Mouse (Mus musculus) left cerebral cortex, postnatal 25 days (tissue): ENCODE measurements around the gene Defb19. TPM values are rescaled to one million over a fixed set of nuclear protein-coding genes. Genes with fewer than 3 reads are reported as not detected.

Experiments
- total RNA-seq, 2 experiments: library from RNA; stranded (reverse); gene quantifications; 2 replicates each; pipeline ENCODE4 v1.2.3; 2021

Gene Defb19
- total RNA-seq, 2 experiments from 2014 or later: not detected

Other genes with a start within 250 kb of the Defb19 start
- gene Rbck1, start 247.7 kb downstream of the Defb19 start, total RNA-seq: 100 to 1,000 TPM; 101 to 117 TPM
- under 1 TPM; 0.66 to 0.76 TPM for gene Trib3, start 236.3 kb downstream of the Defb19 start, total RNA-seq
- gene Nrsn2, start 203.7 kb downstream of the Defb19 start, total RNA-seq: 10 to 100 TPM; 73.5 to 90.0 TPM
- 10 to 100 TPM; 14.0 to 15.6 TPM for gene Sox12, start 182.2 kb downstream of the Defb19 start, total RNA-seq
- gene Zcchc3, start 165.3 kb downstream of the Defb19 start, total RNA-seq: 1 to 10 TPM; 9.5 to 9.9 TPM
- 1 to 10 TPM; 2.1 to 2.2 TPM for gene 6820408C15Rik, start 164.7 kb downstream of the Defb19 start, total RNA-seq
- not detected for gene Defb23, start 115.7 kb downstream of the Defb19 start, total RNA-seq
- gene Defb20, start 103.2 kb downstream of the Defb19 start, total RNA-seq: not detected
- gene Defb22, start 90.2 kb downstream of the Defb19 start, total RNA-seq: not detected
- gene Defb26, start 68.6 kb downstream of the Defb19 start, total RNA-seq: not detected
- gene Defb28, start 62.1 kb downstream of the Defb19 start, total RNA-seq: not detected
- gene Defb29, start 40.2 kb downstream of the Defb19 start, total RNA-seq: not detected
- not detected for gene Gm17416, start 11.0 kb downstream of the Defb19 start, total RNA-seq
- not detected for gene Defb21, start 7.6 kb downstream of the Defb19 start, total RNA-seq
- gene Defb45, start 19.1 kb upstream of the Defb19 start, total RNA-seq: not detected
- gene Defb36, start 24.0 kb upstream of the Defb19 start, total RNA-seq: not detected
- gene Defb25, start 42.7 kb upstream of the Defb19 start, total RNA-seq: not detected
- 1 to 10 TPM; 1.1 TPM for gene Rem1, start 46.6 kb upstream of the Defb19 start, total RNA-seq
- gene H13, start 89.1 kb upstream of the Defb19 start, total RNA-seq: 10 to 100 TPM; 73.1 to 85.4 TPM
- 10 to 100 TPM; 21.3 to 24.5 TPM for gene Mcts2, start 106.7 kb upstream of the Defb19 start, total RNA-seq
- gene Id1, start 155.9 kb upstream of the Defb19 start, total RNA-seq: 10 to 100 TPM; 19.9 to 30.4 TPM
- 1 to 10 TPM; 1.8 to 2.6 TPM for gene Cox4i2, start 173.9 kb upstream of the Defb19 start, total RNA-seq